Mouse (Mus musculus) hindbrain, embryonic 15.5 days (tissue): ENCODE measurements around the gene Slc22a4. TPM values are rescaled to one million over a fixed set of nuclear protein-coding genes. Genes with fewer than 3 reads are reported as not detected.
"Not testable (repeated sequence)": the region's sequence is repeated elsewhere in the genome, so short reads cannot be mapped to it uniquely, and the experiment has no call there.

Experiments
- ATAC-seq: fragments of 200-750 bp; cut with Nextera tagmentation; 2 replicates; pipeline ENCODE4 v1.8.0; 2017; ENCODE audit warnings: low read depth, moderate number of reproducible peaks, moderate TSS enrichment; ENCODE audit not compliant: low FRiP score
- H3K27ac ChIP-seq: fragments of 300-500 bp; sonication (generic); replicated peaks from 2 replicates; pipeline ENCODE4 v1.5.1; 2015; ENCODE audit warnings: mild to moderate bottlenecking, inconsistent platforms
- H3K27me3 ChIP-seq: fragments of 300-500 bp; sonication (generic); 2 replicates; pipeline ENCODE4 v1.6.1; 2015; ENCODE audit warnings: control low read depth, inconsistent platforms
- H3K36me3 ChIP-seq: fragments of 300-500 bp; sonication (generic); 2 replicates; pipeline ENCODE4 v1.6.1; 2015; ENCODE audit warnings: control low read depth, inconsistent platforms
- H3K4me1 ChIP-seq: fragments of 300-500 bp; sonication (generic); replicated peaks from 2 replicates; pipeline ENCODE4 v1.6.1; 2015; ENCODE audit warnings: control low read depth, inconsistent platforms
- H3K4me2 ChIP-seq: fragments of 300-500 bp; sonication (generic); 2 replicates; pipeline ENCODE4 v1.6.1; 2015; ENCODE audit warnings: moderate library complexity, mild to moderate bottlenecking, inconsistent platforms
- H3K4me3 ChIP-seq: fragments of 300-500 bp; sonication (generic); 2 replicates; pipeline ENCODE4 v1.5.1; 2015; ENCODE audit warnings: mild to moderate bottlenecking, inconsistent platforms
- H3K9ac ChIP-seq: fragments of 300-500 bp; sonication (generic); 2 replicates; pipeline ENCODE4 v1.6.1; 2015; ENCODE audit warnings: inconsistent platforms
- H3K9me3 ChIP-seq: fragments of 300-500 bp; sonication (generic); 2 replicates; pipeline ENCODE4 v1.6.1; 2016; ENCODE audit warnings: control low read depth, inconsistent platforms
- WGBS: fragments of 180-500 bp; shearing (Covaris S2); methylation state at CpG from one replicate; pipeline ENCODE4 v1.1.7; 2015; 5-methylcytosine and 5-hydroxymethylcytosine counted together
- polyA plus RNA-seq: library from polyadenylated mRNA; unstranded; fragments of >200 nt; fragmentation: Nextera tagmentation; extraction: Ambion mirVana; gene quantifications from 2 replicates; pipeline ENCODE4 v1.2.1, GENCODE M21; 2015

Slc22a4 gene
- polyA plus RNA-seq, 1 experiment from 2014 or later: 4.4 TPM

DNA sequence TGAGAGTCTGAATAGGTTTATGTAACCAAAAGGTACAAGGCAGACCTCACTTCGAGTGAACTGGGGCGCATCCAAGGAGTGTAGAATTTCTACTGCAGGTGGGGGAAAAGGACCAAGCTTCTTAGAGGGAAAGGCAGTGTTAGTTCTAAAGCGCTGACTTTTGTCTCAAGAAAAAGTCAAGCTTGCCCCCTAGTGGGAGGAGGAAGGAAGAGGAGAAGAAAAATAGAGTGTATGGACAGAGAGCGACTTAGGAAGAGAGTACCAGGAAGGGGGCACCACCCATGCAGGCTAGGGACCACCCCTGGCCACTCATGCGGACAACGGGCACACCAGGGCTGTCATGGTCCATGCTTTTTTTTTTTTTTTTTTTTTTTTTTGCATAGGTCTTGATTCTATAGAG lies 26.4 kb upstream of the Slc22a4 start:
- WGBS: 33% methylated on average over 6 of the region's 6 CpGs
- ATAC-seq: no peak

DNA sequence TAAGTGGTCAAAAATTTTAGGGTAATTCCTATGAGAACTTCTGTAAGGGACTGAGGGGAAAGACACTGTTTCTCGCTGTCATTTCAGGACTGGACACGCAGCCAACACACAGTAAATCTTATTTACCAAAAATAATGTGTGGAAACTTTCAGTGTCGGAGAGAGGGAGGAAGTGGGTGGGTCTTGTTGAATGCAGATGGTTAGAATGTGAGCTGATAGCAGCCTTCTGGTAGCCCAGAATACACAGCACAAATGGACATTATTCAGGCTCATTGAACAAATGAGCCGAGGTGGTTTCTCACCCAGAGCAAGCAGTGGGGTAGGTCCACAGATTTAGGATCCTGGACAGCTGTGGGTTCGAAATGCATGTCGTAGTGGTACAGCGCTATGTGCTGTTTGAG lies 25.2 kb upstream of the Slc22a4 start:
- no peak overlapping the region for H3K9ac ChIP-seq
- WGBS: 86% methylated on average over 7 of the region's 7 CpGs
- no peak overlapping the region for H3K4me2 ChIP-seq
- no peak overlapping the region for H3K4me3 ChIP-seq
- no peaks in the 10 kb centered on the region for H3K9me3 ChIP-seq
- no peaks in the 10 kb centered on the region for H3K27me3 ChIP-seq
- H3K36me3 ChIP-seq: no peaks in the 10 kb centered on the region
- peaks cover 10% of the 10 kb centered on the region for H3K4me1 ChIP-seq
- no peak for ATAC-seq
- no peak overlapping the region for H3K27ac ChIP-seq

More for the DNA sequence above, 26.4 kb upstream of the Slc22a4 start:
- Histone ChIP-seq H3K36me3 (no peaks in the 10 kb centered on the region), H3K9ac (no peak overlapping the region), H3K27me3 (no peaks in the 10 kb centered on the region), H3K4me3 (no peak overlapping the region), H3K4me2 (no peak overlapping the region), H3K4me1 (peaks cover 22% of the 10 kb centered on the region), H3K27ac (no peak overlapping the region), H3K9me3 (no peaks in the 10 kb centered on the region)

DNA sequence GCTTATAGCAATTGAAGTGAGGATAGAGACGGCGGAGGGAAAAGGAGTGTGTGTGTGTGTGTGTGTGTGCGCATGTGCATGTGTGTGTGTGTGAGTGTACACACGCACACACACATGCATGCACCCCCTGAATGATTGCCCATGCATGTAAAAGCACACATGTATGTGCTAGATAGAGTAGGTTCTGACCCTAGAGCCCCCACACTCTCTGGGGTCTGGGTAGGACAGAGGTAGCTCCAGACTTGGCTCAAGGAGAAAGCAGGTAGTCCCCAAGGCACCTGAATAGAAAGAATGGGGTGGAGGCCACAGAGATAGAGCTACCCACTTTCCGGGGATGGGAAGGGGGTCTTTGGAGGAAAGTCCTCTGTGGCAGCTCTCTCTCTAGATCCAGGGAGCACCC lies 24.2 kb upstream of the Slc22a4 start:
- Histone ChIP-seq H3K27ac (no peak overlapping the region), H3K4me3 (no peak overlapping the region), H3K36me3 (no peaks in the 10 kb centered on the region), H3K9me3 (no peaks in the 10 kb centered on the region), H3K9ac (no peak overlapping the region), H3K4me1 (0 out of 2 replicates have a peak, but pooled peaks cover under 1% of the 10 kb centered on the region), H3K27me3 (no peaks in the 10 kb centered on the region), H3K4me2 (no peak overlapping the region)
- ATAC-seq: no peak
- 91% methylated on average over 5 of the region's 5 CpGs for WGBS

DNA sequence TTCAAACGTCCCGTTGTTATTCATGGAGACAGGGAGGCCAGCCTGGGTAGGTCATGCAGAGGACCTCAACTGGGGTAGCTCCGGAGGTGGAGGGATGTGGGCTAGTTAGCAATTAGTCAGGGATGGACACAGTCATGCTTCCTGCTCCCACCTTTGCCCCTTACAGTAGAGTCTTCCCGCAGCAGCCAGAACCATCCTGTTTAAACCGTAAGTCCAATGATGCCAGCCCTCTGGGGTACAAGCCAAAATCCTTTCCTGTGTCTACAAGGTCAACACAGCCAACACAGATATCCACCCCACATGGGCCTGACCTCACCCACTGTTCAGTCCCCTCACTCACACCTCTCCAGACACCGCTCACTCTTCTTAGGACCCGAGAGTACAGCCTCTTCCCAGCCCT lies 23.3 kb upstream of the Slc22a4 start:
- Histone ChIP-seq H3K9me3 (no peaks in the 10 kb centered on the region), H3K4me1 (no peaks in the 10 kb centered on the region), H3K4me3 (no peak overlapping the region), H3K36me3 (no peaks in the 10 kb centered on the region), H3K4me2 (no peak overlapping the region), H3K27ac (no peak overlapping the region), H3K27me3 (no peaks in the 10 kb centered on the region), H3K9ac (no peak overlapping the region)
- WGBS: 87% methylated on average over 7 of the region's 7 CpGs
- ATAC-seq: no peak

DNA sequence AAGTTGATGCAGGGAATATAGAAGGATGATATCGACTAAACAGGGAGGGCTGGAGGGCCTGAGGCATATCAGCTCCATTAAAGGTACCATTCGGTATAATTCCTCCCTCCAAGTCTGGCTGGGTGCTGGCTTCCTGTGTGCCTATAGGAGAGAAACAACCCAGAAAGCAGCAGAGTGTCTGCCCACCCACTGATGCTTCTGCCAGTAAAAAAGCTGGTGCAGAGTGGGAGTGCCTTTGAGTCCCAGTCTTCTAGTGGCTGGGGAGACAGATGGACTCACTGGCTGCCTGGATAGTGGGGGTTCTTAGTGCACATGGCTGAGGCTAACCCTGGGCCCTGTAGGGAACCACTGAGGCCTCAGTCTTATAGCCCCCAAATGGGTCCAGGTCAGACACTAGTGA lies 22.3 kb upstream of the Slc22a4 start:
- WGBS: 81% methylated on average over 2 of the region's 2 CpGs

DNA sequence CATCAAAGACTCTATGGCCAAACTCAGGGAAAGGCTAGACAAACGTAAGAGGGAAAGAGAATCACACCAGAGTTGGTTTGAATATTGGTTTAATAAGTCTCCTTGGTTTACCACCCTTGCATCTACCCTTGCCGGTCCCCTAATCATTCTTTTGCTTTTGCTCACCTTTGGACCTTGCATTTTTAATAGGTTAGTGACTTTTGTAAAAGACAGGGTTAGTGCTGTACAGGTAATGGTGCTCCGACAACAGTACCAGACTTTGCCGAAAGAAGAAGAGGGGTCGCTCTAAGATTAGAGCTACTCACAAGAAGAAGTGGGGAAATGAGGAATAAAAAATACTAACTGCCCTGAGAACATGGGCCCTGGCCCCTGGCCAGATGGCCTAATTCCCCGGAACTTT lies 12.8 kb upstream of the Slc22a4 start:
- Histone ChIP-seq H3K27me3 (no peaks in the 10 kb centered on the region), H3K9ac (no peak overlapping the region), H3K4me3 (no peak overlapping the region), H3K36me3 (no peaks in the 10 kb centered on the region), H3K9me3 (no peaks in the 10 kb centered on the region), H3K4me1 (no peaks in the 10 kb centered on the region), H3K27ac (no peak overlapping the region), H3K4me2 (no peak overlapping the region)
- 94% methylated on average over 6 of the region's 6 CpGs for WGBS
- ATAC-seq: no peak

More for the DNA sequence above, 22.3 kb upstream of the Slc22a4 start:
- no peak overlapping the region for H3K27ac ChIP-seq
- ATAC-seq: no peak
- no peaks in the 10 kb centered on the region for H3K36me3 ChIP-seq
- no peaks in the 10 kb centered on the region for H3K9me3 ChIP-seq
- H3K27me3 ChIP-seq: no peaks in the 10 kb centered on the region
- no peak overlapping the region for H3K9ac ChIP-seq
- H3K4me2 ChIP-seq: no peak overlapping the region
- H3K4me3 ChIP-seq: no peak overlapping the region
- H3K4me1 ChIP-seq: no peaks in the 10 kb centered on the region

DNA sequence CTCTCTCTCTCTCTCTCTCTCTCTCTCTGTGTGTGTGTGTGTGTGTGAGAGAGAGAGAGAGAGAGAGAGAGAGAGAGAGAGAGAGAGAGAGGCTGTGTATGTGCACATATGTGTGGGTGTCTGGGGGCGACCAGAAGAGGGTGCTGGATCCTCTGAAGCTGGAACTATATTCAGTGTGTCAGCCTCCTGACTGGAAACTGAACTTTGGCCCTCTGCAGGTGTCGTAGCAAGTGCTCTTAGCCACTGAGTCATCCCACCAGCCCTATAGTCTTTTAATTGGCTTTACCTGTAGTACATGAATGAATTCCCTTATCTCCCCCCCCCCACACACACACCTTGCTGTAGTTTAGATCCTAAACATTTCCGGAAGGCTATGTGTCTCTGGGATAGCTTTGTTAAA lies 5.0 kb upstream of the Slc22a4 start:
- peaks cover 10% of the 10 kb centered on the region for H3K4me1 ChIP-seq
- H3K4me3 ChIP-seq, H3K27ac ChIP-seq, ATAC-seq, H3K4me2 ChIP-seq, H3K9ac ChIP-seq, H3K9me3 ChIP-seq, H3K36me3 ChIP-seq, H3K27me3 ChIP-seq: not testable (repeated sequence)
- 91% methylated on average over 1 of the region's 3 CpGs for WGBS

DNA sequence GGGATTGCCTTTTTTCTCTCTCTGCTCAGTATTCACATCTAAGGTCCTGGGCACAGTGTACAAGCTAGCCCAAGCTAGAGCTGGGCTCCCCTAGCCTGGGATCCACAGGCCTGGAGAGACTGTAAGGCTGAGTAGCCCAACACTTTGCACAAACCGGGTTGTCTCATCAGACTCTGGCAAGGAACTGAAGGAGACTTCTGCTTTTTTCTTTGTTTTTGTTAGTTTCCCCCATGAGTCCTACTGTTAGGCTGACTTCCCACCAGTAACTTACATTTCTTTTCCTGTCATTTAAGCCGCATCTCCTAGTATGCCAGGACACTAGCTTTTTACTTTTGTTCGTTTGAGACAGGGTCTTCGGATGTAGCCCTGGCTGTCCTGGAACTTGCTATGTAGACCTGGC lies 1.1 kb upstream of the Slc22a4 start:
- ATAC-seq: no peak
- H3K27ac ChIP-seq: no peak overlapping the region
- H3K27me3 ChIP-seq: no peaks in the 10 kb centered on the region
- H3K4me3 ChIP-seq: peak overlapping the region; percentile 57
- 75% methylated on average over 4 of the region's 4 CpGs for whole genome bisulfite sequencing
- no peaks in the 10 kb centered on the region for H3K36me3 ChIP-seq
- H3K9ac ChIP-seq: 0 out of 2 replicates have a peak overlapping the region, but pooled peaks have one; percentile 59
- H3K4me1 ChIP-seq: peaks cover 26% of the 10 kb centered on the region
- no peaks in the 10 kb centered on the region for H3K9me3 ChIP-seq
- peak overlapping the region; percentile 97 for H3K4me2 ChIP-seq

DNA sequence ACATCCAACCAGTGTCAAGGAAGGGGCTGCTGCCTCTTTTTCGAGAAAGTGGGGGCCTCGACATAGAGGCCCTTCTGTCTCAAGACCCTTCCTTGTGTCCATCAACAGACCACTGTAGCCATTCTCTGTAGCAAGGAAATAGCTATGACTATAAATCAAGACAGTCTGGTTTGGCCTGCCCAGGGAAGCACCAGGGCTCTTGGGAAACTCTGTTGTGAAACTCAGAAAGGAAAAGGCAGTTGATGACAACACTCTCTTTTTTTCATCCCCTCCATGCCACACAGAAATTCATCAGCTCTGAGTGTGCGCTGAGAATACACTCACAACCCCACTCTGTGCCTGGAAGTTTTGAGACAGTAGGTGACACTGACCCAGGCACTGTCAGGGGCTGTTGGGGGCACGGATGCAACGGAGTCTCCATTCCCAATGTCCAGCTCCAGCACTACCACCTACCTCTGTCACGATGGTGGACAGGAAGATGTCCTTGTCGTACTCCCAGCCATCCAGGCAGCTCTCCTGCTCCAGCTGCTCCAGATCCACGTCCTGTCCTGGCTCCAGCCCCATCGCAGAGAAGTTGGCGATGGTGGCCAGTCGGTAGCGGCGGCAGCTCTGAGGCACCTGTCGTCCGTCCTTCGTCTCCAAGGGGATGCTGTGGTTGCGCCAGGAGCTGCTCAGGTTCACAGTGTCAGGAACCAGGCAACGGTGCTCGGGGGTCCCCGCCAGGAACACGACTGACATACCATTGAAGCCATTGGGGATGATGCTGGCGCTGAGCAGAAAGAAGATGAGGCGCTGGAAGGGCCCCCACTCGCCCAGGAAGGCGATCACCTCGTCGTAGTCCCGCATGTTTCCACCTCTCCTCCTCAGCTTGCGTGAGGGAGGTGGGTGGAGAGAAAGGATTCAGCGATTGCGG lies 503 bp downstream of the Slc22a4 start:
- 17% methylated on average over 31 of the region's 31 CpGs for WGBS
- ATAC-seq: peak; percentile 65
- H3K36me3 ChIP-seq: no peaks in the 10 kb centered on the region
- H3K27ac ChIP-seq: peak overlapping the region; percentile 42; the same call in 1 of the 2 replicates
- H3K9me3 ChIP-seq: no peaks in the 10 kb centered on the region
- H3K4me1 ChIP-seq: peaks cover 26% of the 10 kb centered on the region
- H3K9ac ChIP-seq: peak overlapping the region; percentile 59
- peak overlapping the region; percentile 57 for H3K4me3 ChIP-seq
- peak overlapping the region; percentile 97 for H3K4me2 ChIP-seq
- H3K27me3 ChIP-seq: no peaks in the 10 kb centered on the region

DNA sequence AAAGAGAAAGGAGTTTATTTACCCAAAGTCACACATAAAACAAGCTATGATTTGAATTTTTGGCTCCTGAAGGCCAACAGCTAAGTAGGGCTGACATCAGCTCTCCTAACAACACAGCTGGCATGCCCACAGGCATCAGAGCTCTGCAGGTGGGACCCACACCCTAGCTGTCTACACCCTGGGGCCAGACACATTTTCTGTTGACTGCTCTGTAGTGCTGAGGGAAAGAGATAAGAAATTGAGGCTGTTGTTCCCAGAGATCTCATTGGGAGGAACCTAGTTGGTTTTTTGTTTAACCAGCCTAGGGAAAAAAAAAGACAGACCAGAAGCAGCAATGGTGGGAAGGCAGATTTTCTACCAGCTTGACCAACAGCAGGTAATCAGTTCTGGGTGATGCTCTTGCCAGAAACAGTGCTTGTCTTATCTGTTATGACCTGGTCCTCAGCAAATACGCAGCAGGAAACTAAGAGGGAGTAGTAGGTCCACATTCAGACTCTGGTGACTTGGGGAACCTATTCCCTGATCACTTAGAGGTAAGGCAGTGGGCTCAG lies 1.3 kb downstream of the Slc22a4 start:
- Histone ChIP-seq H3K36me3 (no peaks in the 10 kb centered on the region), H3K4me3 (no peak overlapping the region), H3K27ac (no peak overlapping the region), H3K27me3 (no peaks in the 10 kb centered on the region), H3K9me3 (no peaks in the 10 kb centered on the region), H3K4me1 (peaks cover 26% of the 10 kb centered on the region), H3K4me2 (peak overlapping the region; percentile 97), H3K9ac (no peak overlapping the region)
- 89% methylated on average over 1 of the region's 1 CpGs for WGBS
- no peak for ATAC-seq

DNA sequence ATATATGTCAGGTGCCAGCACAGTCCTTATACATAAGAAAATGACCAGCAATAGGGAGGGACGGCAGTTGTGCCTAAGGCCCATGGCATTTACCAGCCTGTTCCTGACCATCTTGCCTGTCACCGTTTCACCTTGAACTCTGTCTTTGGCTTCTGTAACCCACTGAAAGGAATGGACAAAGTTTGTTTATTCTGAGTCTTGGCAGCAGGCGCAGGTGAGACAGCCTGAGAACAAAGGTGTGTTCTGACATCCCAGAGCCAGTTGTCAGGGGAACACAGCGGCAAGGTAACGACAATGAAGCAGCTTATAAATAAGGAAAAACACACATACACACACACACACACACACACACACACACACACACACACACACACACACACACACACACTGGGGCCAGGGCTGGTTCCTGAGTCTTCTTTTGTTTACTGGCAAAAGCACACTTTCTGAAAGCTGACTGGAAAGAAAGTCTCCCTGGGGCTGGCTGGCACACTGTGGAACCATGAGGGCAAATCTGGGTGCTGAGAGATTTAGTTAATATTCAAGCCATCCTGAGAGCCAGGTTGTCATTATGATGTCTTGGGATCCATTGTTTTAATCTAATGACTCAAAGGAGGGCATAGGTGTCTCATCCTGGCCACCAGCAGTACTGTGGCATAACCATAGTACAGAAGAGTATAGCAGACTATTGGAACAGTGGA lies 6.3 kb downstream of the Slc22a4 start:
- no peak overlapping the region for H3K9ac ChIP-seq

More for the DNA sequence above, 6.3 kb downstream of the Slc22a4 start:
- Histone ChIP-seq H3K4me2 (no peak overlapping the region), H3K27ac (no peak overlapping the region), H3K36me3 (no peaks in the 10 kb centered on the region), H3K4me1 (peaks cover 3% of the 10 kb centered on the region; the same call in 1 of the 2 replicates), H3K27me3 (no peaks in the 10 kb centered on the region), H3K4me3 (no peak overlapping the region), H3K9me3 (no peaks in the 10 kb centered on the region)
- ATAC-seq: no peak
- whole genome bisulfite sequencing: 94% methylated on average over 5 of the region's 5 CpGs
